Mouse (Mus musculus) lung, postnatal 14 days (tissue): Measurements from ENCODE around the gene Tra2a.
A peak's percentile ranks its signal among the peaks of the same experiment; 100 is the strongest.
"Not testable (repeated sequence)": the region's sequence is repeated elsewhere in the genome, so short reads cannot be mapped to it uniquely, and the experiment has no call there.

ENCODE experiments used
- DNase-seq: peaks from one replicate; pipeline ENCODE4 v3.0.0; 2021

Tra2a gene

GRCm38 (mm10) chr6:49263847-49264243, at the start of gene Tra2a:
Gene Tra2a (minus strand): TSS chr6:49264033.
- DNase-seq, result peak; percentile 98

GRCm38 (mm10) chr6:49298286-49298685, 34.5 kb upstream of the Tra2a start:
- no peak for DNase-seq

- DNase-seq, result no peak
Measured at GRCm38 (mm10) chr6:49282122-49282521, 18.3 kb upstream of the Tra2a start.

GRCm38 (mm10) chr6:49280942-49281341, 17.1 kb upstream of the Tra2a start:
- no peak for DNase-seq

GRCm38 (mm10) chr6:49275296-49275695, 11.5 kb upstream of the Tra2a start:
- DNase-seq, result no peak

- no peak for DNase-seq
Measured at GRCm38 (mm10) chr6:49274416-49275091, 10.7 kb upstream of the Tra2a start.

- DNase-seq, result no peak
Measured at GRCm38 (mm10) chr6:49273934-49274333, 10.1 kb upstream of the Tra2a start.

GRCm38 (mm10) chr6:49272863-49273262, 9.0 kb upstream of the Tra2a start:
- DNase-seq, result no peak

GRCm38 (mm10) chr6:49271815-49272214, 8.0 kb upstream of the Tra2a start:
- no peak for DNase-seq

GRCm38 (mm10) chr6:49269923-49270322, 6.1 kb upstream of the Tra2a start:
- DNase-seq, result no peak

GRCm38 (mm10) chr6:49269200-49269599, 5.4 kb upstream of the Tra2a start:
- DNase-seq, result peak; percentile 91

- DNase-seq, result no peak
Measured at GRCm38 (mm10) chr6:49267686-49268085, 3.9 kb upstream of the Tra2a start.

- not testable (repeated sequence) for DNase-seq
Measured at GRCm38 (mm10) chr6:49265207-49265606, 1.4 kb upstream of the Tra2a start.

GRCm38 (mm10) chr6:49264446-49264845, 613 bp upstream of the Tra2a start:
- DNase-seq, result not testable (repeated sequence)

- DNase-seq, result peak; percentile 72
Measured at GRCm38 (mm10) chr6:49263081-49263846, 569 bp downstream of the Tra2a start.

GRCm38 (mm10) chr6:49262421-49262820, 1.4 kb downstream of the Tra2a start:
- DNase-seq, result peak; percentile 19

GRCm38 (mm10) chr6:49259711-49260110, 4.1 kb downstream of the Tra2a start:
- DNase-seq, result no peak

GRCm38 (mm10) chr6:49257880-49258279, 6.0 kb downstream of the Tra2a start:
- DNase-seq, result no peak

- DNase-seq, result no peak
Measured at GRCm38 (mm10) chr6:49252207-49252606, 11.6 kb downstream of the Tra2a start.

GRCm38 (mm10) chr6:49251199-49251598, 12.6 kb downstream of the Tra2a start:
- no peak for DNase-seq

- DNase-seq, result no peak
Measured at GRCm38 (mm10) chr6:49247246-49247645, 16.6 kb downstream of the Tra2a start.

- DNase-seq, result no peak
Measured at GRCm38 (mm10) chr6:49242331-49242730, 21.5 kb downstream of the Tra2a start.

- no peak for DNase-seq
Measured at GRCm38 (mm10) chr6:49241562-49241961, 22.3 kb downstream of the Tra2a start.

- DNase-seq, result peak; percentile 100
Measured at GRCm38 (mm10) chr6:49236331-49236730, 27.5 kb downstream of the Tra2a start.
